Mouse (Mus musculus) heart, postnatal 0 days (tissue): ENCODE measurements around the gene Scaf1. TPM values are rescaled to one million over a fixed set of nuclear protein-coding genes. Genes with fewer than 3 reads are reported as not detected.

Experiments used
- ATAC-seq: fragments of 200-750 bp; cut with Nextera tagmentation; 2 replicates; pipeline ENCODE4 v1.8.0; 2017; ENCODE audit warnings: low read depth, moderate number of reproducible peaks, moderate library complexity; ENCODE audit not compliant: insufficient read depth
- DNase-seq: peaks from one replicate; pipeline ENCODE4 v3.0.0-alpha.2; 2016; ENCODE audit warnings: low spot score
- H3K27ac ChIP-seq: fragments of 300-500 bp; sonication (generic); 2 replicates; pipeline ENCODE4 v1.5.1; 2014; ENCODE audit warnings: low read depth, mild to moderate bottlenecking
- H3K27me3 ChIP-seq: fragments of 300-500 bp; sonication (generic); 2 replicates; pipeline ENCODE4 v1.6.1; 2014; ENCODE audit warnings: low read length, mixed read lengths; ENCODE audit not compliant: control insufficient read depth, insufficient read depth
- H3K36me3 ChIP-seq: fragments of 300-500 bp; sonication (generic); replicated peaks from 2 replicates; pipeline ENCODE4 v1.6.1; 2014; ENCODE audit warnings: low read length, mixed read lengths; ENCODE audit not compliant: control insufficient read depth, insufficient read depth
- H3K4me1 ChIP-seq: fragments of 300-500 bp; sonication (generic); 2 replicates; pipeline ENCODE4 v1.6.1; 2014; ENCODE audit warnings: antibody characterized with exemption; ENCODE audit not compliant: control insufficient read depth, insufficient read depth
- H3K4me2 ChIP-seq: fragments of 300-500 bp; sonication (generic); 2 replicates; pipeline ENCODE4 v1.6.1; 2014; ENCODE audit warnings: low read depth, mild to moderate bottlenecking, low read length, moderate library complexity
- H3K4me3 ChIP-seq: fragments of 300-500 bp; sonication (generic); 2 replicates; pipeline ENCODE4 v1.5.1; 2014; ENCODE audit warnings: low read depth, low read length
- H3K9ac ChIP-seq: fragments of 300-500 bp; sonication (generic); replicated peaks from 2 replicates; pipeline ENCODE4 v1.6.1; 2014; ENCODE audit warnings: low read depth, low read length, mixed read lengths
- H3K9me3 ChIP-seq: fragments of 300-500 bp; sonication (generic); replicated peaks from 2 replicates; pipeline ENCODE4 v1.6.1; 2016; ENCODE audit warnings: low read length; ENCODE audit not compliant: control insufficient read depth
- CTCF ChIP-seq: IDR thresholded peaks from 2 replicates; pipeline ENCODE4 v1.5.1; 2016; ENCODE audit warnings: antibody characterized with exemption, control low read depth, low read depth
- EP300 ChIP-seq: IDR thresholded peaks from 2 replicates; pipeline ENCODE4 v1.6.1; 2016; ENCODE audit warnings: antibody characterized with exemption, low read depth
- WGBS: fragments of 180-500 bp; shearing (Covaris S2); extraction: QIAGEN DNeasy Blood & Tissue Kit; methylation state at CpG from one replicate; pipeline ENCODE4 v1.1.7; 2014; 5-methylcytosine and 5-hydroxymethylcytosine counted together
- polyA plus RNA-seq: library from polyadenylated mRNA; unstranded; fragments of >200 nt; fragmentation: Nextera tagmentation; extraction: Ambion mirVana; gene quantifications from 2 replicates; pipeline ENCODE4 v1.2.1, GENCODE M21; 2015
- total RNA-seq: library from RNA; depleted of rRNA; stranded (reverse); fragments of >200 nt; gene quantifications from 2 replicates; pipeline ENCODE4 v1.2.3, GENCODE M21; 2014; ENCODE audit warnings: low replicate concordance

The Scaf1 gene
- total and polyA plus RNA-seq, 2 experiments from 2014 or later: 17.9 to 37.8 TPM

DNA sequence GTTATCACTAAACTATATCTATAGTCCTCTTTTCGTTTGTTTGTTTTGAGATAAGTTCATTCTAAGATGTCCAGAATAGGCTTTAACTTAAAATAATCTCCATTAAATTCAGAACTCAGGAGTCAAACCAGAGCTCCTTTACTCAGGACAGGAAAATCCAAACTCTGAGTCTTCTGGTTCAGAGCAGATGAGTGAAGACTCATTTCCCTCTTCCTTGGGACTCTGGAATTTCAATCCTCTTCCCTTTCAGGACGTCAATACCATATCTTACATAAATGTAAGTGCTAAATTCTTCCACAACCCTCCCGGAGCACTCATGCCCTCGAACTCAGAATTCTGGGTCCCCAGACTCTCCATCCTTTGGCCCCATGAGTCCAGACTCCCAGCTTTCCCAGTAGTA is 598 bp upstream of the Scaf1 start:
- Histone ChIP-seq H3K27ac (peak overlapping the region; percentile 100), H3K9me3 (no peaks in the 10 kb centered on the region), H3K4me1 (peaks cover 9% of the 10 kb centered on the region), H3K27me3 (no peaks in the 10 kb centered on the region), H3K4me3 (peak overlapping the region; percentile 95), H3K36me3 (peaks cover 33% of the 10 kb centered on the region), H3K9ac (peak overlapping the region; percentile 84), H3K4me2 (peak overlapping the region; percentile 85)
- DNase-seq: no peak
- no peak for ATAC-seq
- TF ChIP-seq EP300 (no peak), CTCF (no peak)
- WGBS: 0% methylated on average over 4 of the region's 4 CpGs

DNA sequence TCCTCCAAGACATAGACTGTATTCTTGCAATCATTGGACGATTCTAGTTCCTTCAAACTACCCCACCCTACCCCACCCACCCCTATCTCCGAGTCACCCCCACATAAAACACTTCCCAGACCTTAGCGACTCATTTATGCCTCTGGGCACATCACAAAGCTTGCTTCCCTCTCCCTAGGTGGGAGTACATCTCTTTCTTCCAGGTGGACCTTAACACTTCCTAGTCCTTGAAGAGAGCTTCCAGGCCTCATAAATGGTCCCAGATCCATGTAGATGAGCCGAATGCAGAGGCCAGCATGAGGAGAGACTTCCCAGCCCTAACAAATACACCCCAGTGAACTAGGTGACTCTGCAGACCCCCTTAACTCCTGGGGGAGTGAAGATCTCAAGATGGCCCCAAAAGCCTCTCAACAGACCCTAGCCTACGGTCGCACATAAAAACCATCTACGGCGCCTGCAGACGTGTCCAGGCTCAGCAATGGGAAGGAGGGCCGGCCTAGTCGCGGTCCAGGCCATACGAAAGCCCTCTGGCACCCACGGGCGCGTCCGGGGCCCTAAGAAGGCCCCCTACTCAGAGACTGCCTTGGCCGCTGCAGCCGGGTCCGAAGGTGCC is 713 bp downstream of the Scaf1 start:
- DNase-seq (no peak), ATAC-seq (no peak)
- Histone ChIP-seq H3K9me3 (no peaks in the 10 kb centered on the region), H3K27me3 (no peaks in the 10 kb centered on the region), H3K4me3 (peak overlapping the region; percentile 95), H3K36me3 (peaks cover 31% of the 10 kb centered on the region), H3K9ac (peak overlapping the region; percentile 96), H3K27ac (peak overlapping the region; percentile 100), H3K4me2 (peak overlapping the region; percentile 75), H3K4me1 (peaks cover 9% of the 10 kb centered on the region)
- under 1% methylated on average over 16 of the region's 20 CpGs for WGBS
- TF ChIP-seq EP300 (no peak), CTCF (no peak)

DNA sequence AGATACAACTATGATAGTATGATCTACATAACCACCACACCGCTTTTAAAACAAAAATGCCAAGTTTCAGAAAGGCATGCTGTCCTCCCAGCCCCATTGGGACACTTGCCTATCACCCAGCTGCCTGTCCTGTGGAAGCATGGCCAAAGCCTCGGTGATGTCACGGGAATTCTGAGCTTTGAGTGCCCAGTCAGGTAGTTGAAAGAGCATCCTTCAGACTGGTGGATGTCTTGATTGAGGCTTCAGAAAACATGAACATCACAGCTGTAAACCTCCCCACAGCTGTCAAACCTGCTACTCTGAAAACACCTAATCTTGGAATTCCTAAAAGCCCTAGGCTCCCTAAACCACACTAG is 2.1 kb downstream of the Scaf1 start:
- H3K9ac ChIP-seq: no peak overlapping the region
- ATAC-seq (no peak), DNase-seq (no peak)
- peaks cover 9% of the 10 kb centered on the region for H3K4me1 ChIP-seq
- WGBS: 86% methylated on average over 3 of the region's 3 CpGs
- no peaks in the 10 kb centered on the region for H3K27me3 ChIP-seq
- H3K9me3 ChIP-seq: no peaks in the 10 kb centered on the region
- no peak overlapping the region for H3K27ac ChIP-seq
- TF ChIP-seq CTCF: no peak
- no peak for TF ChIP-seq EP300
- no peak overlapping the region for H3K4me2 ChIP-seq
- H3K4me3 ChIP-seq: no peak overlapping the region
- peaks cover 41% of the 10 kb centered on the region for H3K36me3 ChIP-seq

DNA sequence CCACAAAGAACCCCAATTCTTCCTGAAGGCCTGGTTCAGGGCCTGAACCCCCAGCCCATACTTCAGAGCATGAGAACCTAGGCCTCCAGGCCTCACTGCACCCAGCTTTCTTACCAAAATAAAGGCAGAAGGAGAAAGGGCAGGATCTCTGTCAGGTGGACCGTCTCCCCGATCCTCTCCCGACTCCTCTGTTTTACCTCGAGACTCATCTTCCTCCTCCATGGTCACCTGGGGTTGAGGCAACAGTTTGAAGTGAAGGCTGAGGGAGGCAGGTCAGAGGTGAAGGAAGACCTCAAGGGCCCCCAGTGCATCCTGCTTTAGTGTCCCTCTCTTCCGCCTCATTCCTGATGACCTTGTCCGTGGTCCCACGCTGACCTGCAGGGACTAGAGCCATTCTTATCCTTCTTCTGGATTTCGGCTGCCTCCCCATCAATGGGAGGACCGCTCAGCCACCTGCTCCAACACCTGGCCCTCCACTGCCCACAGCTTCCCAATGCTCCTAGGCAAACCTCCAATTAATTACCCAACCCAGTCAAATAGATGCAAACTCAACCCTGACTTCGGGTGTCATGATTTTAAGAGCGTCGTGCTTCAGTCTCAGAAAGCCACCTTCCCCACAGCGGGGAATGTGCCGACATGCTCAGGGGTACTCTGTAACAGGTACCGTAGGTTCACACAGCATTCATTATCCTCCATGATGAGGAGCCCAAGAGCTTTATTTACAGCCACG is 2.6 kb downstream of the Scaf1 start:
- H3K36me3 ChIP-seq: peaks cover 46% of the 10 kb centered on the region
- WGBS: 91% methylated on average over 16 of the region's 16 CpGs

DNA sequence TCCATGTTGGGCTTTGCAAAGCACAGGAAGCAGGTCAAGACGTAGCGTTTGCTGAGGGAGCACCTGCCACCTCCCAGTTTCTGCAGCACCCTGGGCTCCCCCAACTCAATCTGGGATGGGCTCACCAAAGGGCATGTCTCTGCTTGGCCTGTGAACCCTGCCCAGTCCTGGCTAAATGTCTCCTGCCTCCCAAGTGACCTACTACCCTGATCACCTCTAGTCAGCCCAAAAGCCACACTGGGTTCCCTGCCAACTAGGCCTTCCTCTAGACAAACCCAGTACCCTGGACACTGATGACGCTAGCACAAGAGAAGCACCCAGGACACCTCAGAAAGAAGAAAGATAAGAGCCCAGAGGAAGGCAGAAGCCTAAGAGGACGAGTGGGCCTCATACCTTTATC is 3.3 kb downstream of the Scaf1 start:
- 69% methylated on average over 4 of the region's 4 CpGs for whole genome bisulfite sequencing
- no peak overlapping the region for H3K9ac ChIP-seq
- no peak overlapping the region for H3K4me3 ChIP-seq
- DNase-seq (no peak), ATAC-seq (no peak)
- peaks cover 53% of the 10 kb centered on the region for H3K36me3 ChIP-seq
- no peaks in the 10 kb centered on the region for H3K9me3 ChIP-seq
- no peak overlapping the region for H3K4me2 ChIP-seq
- TF ChIP-seq CTCF (no peak), EP300 (no peak)
- no peaks in the 10 kb centered on the region for H3K27me3 ChIP-seq
- peaks cover 9% of the 10 kb centered on the region for H3K4me1 ChIP-seq
- H3K27ac ChIP-seq: no peak overlapping the region

More for the DNA sequence above, 2.6 kb downstream of the Scaf1 start:
- no peaks in the 10 kb centered on the region for H3K27me3 ChIP-seq
- no peak overlapping the region for H3K9ac ChIP-seq
- no peak overlapping the region for H3K4me3 ChIP-seq
- no peaks in the 10 kb centered on the region for H3K9me3 ChIP-seq
- ATAC-seq (no peak), DNase-seq (no peak)
- no peak overlapping the region for H3K27ac ChIP-seq
- TF ChIP-seq EP300: no peak
- no peak for TF ChIP-seq CTCF
- peaks cover 9% of the 10 kb centered on the region for H3K4me1 ChIP-seq
- H3K4me2 ChIP-seq: no peak overlapping the region
